Comparison of ENCODE assay signal across 10 mouse cellular contexts in genomic region chr7:25675405-25675804, GRCm38 (mm10). TPM values are rescaled to one million over a fixed set of nuclear protein-coding genes. Genes with fewer than 3 reads are reported as not detected.
A peak's percentile ranks its signal among the peaks of the same experiment; 100 is the strongest.
DNase-seq lines count a peak whose midpoint lies in the region; ATAC-seq and TF ChIP-seq lines count a peak whose summit lies in the region.
"Had no signal": no experiment of that assay in that cellular context is flagged by ENCODE, and none has a peak within 500 bp of the region (broad histone marks: within the 10 kb centered on the region; RNA-seq: fewer than 3 reads in every experiment).

No protein-coding gene starts in this region.

- DNase-seq in intestine, embryonic 14.5 days (ENCODE audit: low spot score) = no peak
- DNase-seq in midbrain, embryonic 11.5 days (ENCODE audit: low spot score, missing footprints) = peak; percentile 85
- no peak for DNase-seq in gastrocnemius, adult 18-20 months (ENCODE audit: low spot score)
- no peak for DNase-seq in left cerebral cortex, adult 2 months (ENCODE audit: extremely low spot score in 1 of 2, low spot score in 2 of 2)
- DNase-seq in left cerebral cortex, adult 18-20 months (ENCODE audit: low spot score in 2 of 2) = no peak
- DNase-seq: adrenal gland, postnatal 36 days had no signal

- no peak for TF ChIP-seq CTCF in left cerebral cortex, adult 2 months (IDR thresholded peaks at IDR 0.05)

- no peaks in the 10 kb centered on the region for H3K9me3 ChIP-seq in intestine, embryonic 14.5 days (ENCODE audit: control insufficient read depth, low read length)
- H3K9me3 ChIP-seq in intestine, embryonic 16.5 days (ENCODE audit: control insufficient read depth, low read length) = no peaks in the 10 kb centered on the region
- H3K9me3 ChIP-seq in embryonic facial prominence, embryonic 15.5 days (replicated peaks) = no peaks in the 10 kb centered on the region
- H3K9me3 ChIP-seq in hindbrain, embryonic 15.5 days = no peaks in the 10 kb centered on the region
- H3K9me3 ChIP-seq in midbrain, embryonic 11.5 days (ENCODE audit: control insufficient read depth, low read length) = no peaks in the 10 kb centered on the region

- peaks cover 12% of the 10 kb centered on the region; the same call in 1 of the 2 replicates for H3K4me1 ChIP-seq in intestine, embryonic 14.5 days (replicated peaks; ENCODE audit: control insufficient read depth, insufficient read depth, low read length)
- peaks cover 11% of the 10 kb centered on the region; the same call in 1 of the 2 replicates for H3K4me1 ChIP-seq in intestine, embryonic 16.5 days (ENCODE audit: control insufficient read depth, insufficient read depth, low read length)
- H3K4me1 ChIP-seq in embryonic facial prominence, embryonic 15.5 days = peaks cover 25% of the 10 kb centered on the region
- peaks cover 21% of the 10 kb centered on the region for H3K4me1 ChIP-seq in hindbrain, embryonic 15.5 days (replicated peaks)
- H3K4me1 ChIP-seq in midbrain, embryonic 11.5 days (ENCODE audit: control insufficient read depth, insufficient read depth, low read length) = 0 out of 2 replicates have a peak, but pooled peaks cover 2% of the 10 kb centered on the region

- intact Hi-C loops in left cerebral cortex, adult 2 months (cut with DNase I) = no loop called here

- peak overlapping the region; percentile 56 for H3K4me2 ChIP-seq in intestine, embryonic 14.5 days (ENCODE audit: low read length)
- H3K4me2 ChIP-seq in intestine, embryonic 16.5 days (ENCODE audit: low read depth, low read length) = no peak overlapping the region
- H3K4me2 ChIP-seq in embryonic facial prominence, embryonic 15.5 days (replicated peaks) = peak overlapping the region; percentile 66; the same call in 1 of the 2 replicates
- peak overlapping the region; percentile 76 for H3K4me2 ChIP-seq in hindbrain, embryonic 15.5 days
- H3K4me2 ChIP-seq in midbrain, embryonic 11.5 days = no peak overlapping the region

- no peaks in the 10 kb centered on the region for H3K36me3 ChIP-seq in intestine, embryonic 14.5 days (ENCODE audit: control insufficient read depth, insufficient read depth, low read length)
- H3K36me3 ChIP-seq in intestine, embryonic 16.5 days (ENCODE audit: control insufficient read depth, insufficient read depth, low read length) = no peaks in the 10 kb centered on the region
- H3K36me3 ChIP-seq in embryonic facial prominence, embryonic 15.5 days = no peaks in the 10 kb centered on the region
- no peaks in the 10 kb centered on the region; the same call in 1 of the 2 replicates for H3K36me3 ChIP-seq in hindbrain, embryonic 15.5 days
- H3K36me3 ChIP-seq in midbrain, embryonic 11.5 days (ENCODE audit: control insufficient read depth, insufficient read depth, low read length) = no peaks in the 10 kb centered on the region

- H3K27me3 ChIP-seq in intestine, embryonic 14.5 days (replicated peaks; ENCODE audit: control insufficient read depth, insufficient read depth, low read length) = peaks cover 29% of the 10 kb centered on the region
- peaks cover 24% of the 10 kb centered on the region for H3K27me3 ChIP-seq in intestine, embryonic 16.5 days (replicated peaks; ENCODE audit: control insufficient read depth, insufficient read depth, low read length)
- H3K27me3 ChIP-seq in embryonic facial prominence, embryonic 15.5 days = peaks cover 34% of the 10 kb centered on the region
- H3K27me3 ChIP-seq in hindbrain, embryonic 15.5 days = peaks cover 18% of the 10 kb centered on the region
- peaks cover 22% of the 10 kb centered on the region for H3K27me3 ChIP-seq in midbrain, embryonic 11.5 days (ENCODE audit: control insufficient read depth, insufficient read depth, low read length)

- WGBS in intestine, embryonic 14.5 days = 46% methylated on average over 6 of the region's 6 CpGs
- 39% methylated on average over 6 of the region's 6 CpGs for WGBS in intestine, embryonic 16.5 days
- 49% methylated on average over 6 of the region's 6 CpGs for WGBS in embryonic facial prominence, embryonic 15.5 days
- WGBS in hindbrain, embryonic 15.5 days = 45% methylated on average over 6 of the region's 6 CpGs
- WGBS in midbrain, embryonic 11.5 days = 41% methylated on average over 6 of the region's 6 CpGs

- ATAC-seq in intestine, embryonic 14.5 days (replicated peaks; ENCODE audit: low FRiP score, low TSS enrichment, low read depth) = 0 out of 2 replicates have a peak, but pooled peaks have one; percentile 9
- no peak for ATAC-seq in intestine, embryonic 16.5 days
- ATAC-seq in embryonic facial prominence, embryonic 15.5 days (ENCODE audit: insufficient number of reproducible peaks, low FRiP score, low TSS enrichment, low read depth) = no peak
- no peak for ATAC-seq in hindbrain, embryonic 15.5 days (ENCODE audit: low FRiP score, low read depth)
- ATAC-seq in midbrain, embryonic 11.5 days (ENCODE audit: low FRiP score) = no peak

- H3K9ac ChIP-seq in intestine, embryonic 14.5 days (ENCODE audit: low read length) = no peak overlapping the region
- no peak overlapping the region for H3K9ac ChIP-seq in intestine, embryonic 16.5 days (ENCODE audit: low read depth, low read length)
- H3K9ac ChIP-seq in embryonic facial prominence, embryonic 15.5 days = no peak overlapping the region
- H3K9ac ChIP-seq in hindbrain, embryonic 15.5 days = peak overlapping the region; percentile 61; the same call in 1 of the 2 replicates
- no peak overlapping the region for H3K9ac ChIP-seq in midbrain, embryonic 11.5 days (ENCODE audit: low read length)

- no peak overlapping the region for H3K27ac ChIP-seq in intestine, embryonic 14.5 days (ENCODE audit: low read depth)
- H3K27ac ChIP-seq in intestine, embryonic 16.5 days (ENCODE audit: low read length) = no peak overlapping the region
- no peak overlapping the region for H3K27ac ChIP-seq in embryonic facial prominence, embryonic 15.5 days (replicated peaks)
- no peak overlapping the region for H3K27ac ChIP-seq in hindbrain, embryonic 15.5 days (replicated peaks)
- no peak overlapping the region for H3K27ac ChIP-seq in midbrain, embryonic 11.5 days (ENCODE audit: low read depth, low read length)
- no peak overlapping the region for H3K27ac ChIP-seq in left cerebral cortex, adult 2 months

- 0 out of 2 replicates have a peak overlapping the region, but pooled peaks have one; percentile 27 for H3K4me3 ChIP-seq in intestine, embryonic 14.5 days (ENCODE audit: low read depth, low read length)
- no peak overlapping the region; the same call in 1 of the 2 replicates for H3K4me3 ChIP-seq in intestine, embryonic 16.5 days (ENCODE audit: low read length)
- H3K4me3 ChIP-seq in embryonic facial prominence, embryonic 15.5 days (replicated peaks) = peak overlapping the region; percentile 36
- H3K4me3 ChIP-seq in hindbrain, embryonic 15.5 days = peak overlapping the region; percentile 54
- no peak overlapping the region for H3K4me3 ChIP-seq in midbrain, embryonic 11.5 days (ENCODE audit: low read depth, low read length)
- H3K4me3 ChIP-seq in left cerebral cortex, adult 2 months = no peak overlapping the region

RNA-seq across cellular contexts. Expression of gene Tmem91, which starts 0.4 kb away (rescaled TPM):
- polyA plus RNA-seq in intestine, embryonic 14.5 days (2014; fragmentation: Nextera tagmentation; extraction: Ambion mirVana) = 2.2 and 2.6 TPM in 2 replicates
- 1.6 and 2.1 TPM in 2 replicates for polyA plus RNA-seq in intestine, embryonic 16.5 days (2015; fragmentation: Nextera tagmentation; extraction: Ambion mirVana)
- polyA plus RNA-seq in embryonic facial prominence, embryonic 15.5 days (2015; fragmentation: Nextera tagmentation; extraction: Ambion mirVana) = 3.2 and 3.4 TPM in 2 replicates
- 65.6 and 72.7 TPM in 2 replicates for polyA plus RNA-seq in hindbrain, embryonic 15.5 days (2015; fragmentation: Nextera tagmentation; extraction: Ambion mirVana)
- 0.99 and 1.6 TPM in 2 replicates for polyA plus RNA-seq in midbrain, embryonic 11.5 days (2014; fragmentation: Nextera tagmentation; extraction: Ambion mirVana)
- not detected for total RNA-seq in gastrocnemius, adult 18-20 months (2021)
- 10 to 100 TPM; 20.7 to 29.4 TPM for total RNA-seq in left cerebral cortex, adult 2 months (2021)
- total RNA-seq in left cerebral cortex, adult 18-20 months (2021) = 10 to 100 TPM; 23.6 to 26.5 TPM
- total RNA-seq: adrenal gland, postnatal 36 days; gastrocnemius, postnatal 4 days had no signal

RNA-seq across cellular contexts. Expression of gene B9d2, which starts 5.2 kb away (rescaled TPM):
- polyA plus RNA-seq in intestine, embryonic 14.5 days (2014; fragmentation: Nextera tagmentation; extraction: Ambion mirVana) = 27.2 and 32.0 TPM in 2 replicates
- polyA plus RNA-seq in intestine, embryonic 16.5 days (2015; fragmentation: Nextera tagmentation; extraction: Ambion mirVana) = 21.4 and 22.5 TPM in 2 replicates
- 29.0 and 31.3 TPM in 2 replicates for polyA plus RNA-seq in embryonic facial prominence, embryonic 15.5 days (2015; fragmentation: Nextera tagmentation; extraction: Ambion mirVana)
- 41.1 and 42.8 TPM in 2 replicates for polyA plus RNA-seq in hindbrain, embryonic 15.5 days (2015; fragmentation: Nextera tagmentation; extraction: Ambion mirVana)
- 30.7 and 31.1 TPM in 2 replicates for polyA plus RNA-seq in midbrain, embryonic 11.5 days (2014; fragmentation: Nextera tagmentation; extraction: Ambion mirVana)
- 1 to 10 TPM; 7.3 to 7.8 TPM for total RNA-seq in gastrocnemius, adult 18-20 months (2021)
- 10 to 100 TPM; 21.3 to 25.9 TPM for total RNA-seq in left cerebral cortex, adult 2 months (2021)
- 10 to 100 TPM; 22.9 to 24.3 TPM for total RNA-seq in left cerebral cortex, adult 18-20 months (2021)

RNA-seq across cellular contexts. Expression of gene Tgfb1, which starts 11.4 kb away (rescaled TPM):
- 2.4 and 3.2 TPM in 2 replicates for polyA plus RNA-seq in intestine, embryonic 14.5 days (2014; fragmentation: Nextera tagmentation; extraction: Ambion mirVana)
- 1.4 and 1.8 TPM in 2 replicates for polyA plus RNA-seq in intestine, embryonic 16.5 days (2015; fragmentation: Nextera tagmentation; extraction: Ambion mirVana)
- polyA plus RNA-seq in embryonic facial prominence, embryonic 15.5 days (2015; fragmentation: Nextera tagmentation; extraction: Ambion mirVana) = 4.3 and 4.8 TPM in 2 replicates
- 0.84 and 0.87 TPM in 2 replicates for polyA plus RNA-seq in hindbrain, embryonic 15.5 days (2015; fragmentation: Nextera tagmentation; extraction: Ambion mirVana)
- polyA plus RNA-seq in midbrain, embryonic 11.5 days (2014; fragmentation: Nextera tagmentation; extraction: Ambion mirVana) = 0.78 and 1.4 TPM in 2 replicates
- total RNA-seq in gastrocnemius, adult 18-20 months (2021) = 1 to 10 TPM; 3.9 to 7.8 TPM
- 10 to 100 TPM in 1 of 2 experiments, 1 to 10 TPM in 1; 7.3 to 10.7 TPM for total RNA-seq in left cerebral cortex, adult 2 months (2021)
- total RNA-seq in left cerebral cortex, adult 18-20 months (2021) = 1 to 10 TPM; 7.9 to 9.2 TPM

RNA-seq across cellular contexts. Expression of gene Exosc5, which starts 16.4 kb away (rescaled TPM):
- polyA plus RNA-seq in intestine, embryonic 14.5 days (2014; fragmentation: Nextera tagmentation; extraction: Ambion mirVana) = 93.8 and 98.4 TPM in 2 replicates
- 82.6 and 87.2 TPM in 2 replicates for polyA plus RNA-seq in intestine, embryonic 16.5 days (2015; fragmentation: Nextera tagmentation; extraction: Ambion mirVana)
- polyA plus RNA-seq in embryonic facial prominence, embryonic 15.5 days (2015; fragmentation: Nextera tagmentation; extraction: Ambion mirVana) = 70.1 and 71.3 TPM in 2 replicates
- polyA plus RNA-seq in hindbrain, embryonic 15.5 days (2015; fragmentation: Nextera tagmentation; extraction: Ambion mirVana) = 39.3 and 41.8 TPM in 2 replicates
- 40.2 and 46.4 TPM in 2 replicates for polyA plus RNA-seq in midbrain, embryonic 11.5 days (2014; fragmentation: Nextera tagmentation; extraction: Ambion mirVana)
- total RNA-seq in gastrocnemius, adult 18-20 months (2021) = 10 to 100 TPM; 19.9 to 21.3 TPM
- 10 to 100 TPM; 23.3 to 24.0 TPM for total RNA-seq in left cerebral cortex, adult 2 months (2021)
- total RNA-seq in left cerebral cortex, adult 18-20 months (2021) = 10 to 100 TPM; 23.5 to 24.4 TPM

RNA-seq across cellular contexts. Expression of gene Bckdha, which starts 16.6 kb away (rescaled TPM):
- 44.1 and 48.7 TPM in 2 replicates for polyA plus RNA-seq in intestine, embryonic 14.5 days (2014; fragmentation: Nextera tagmentation; extraction: Ambion mirVana)
- 49.3 and 50.9 TPM in 2 replicates for polyA plus RNA-seq in intestine, embryonic 16.5 days (2015; fragmentation: Nextera tagmentation; extraction: Ambion mirVana)
- 55.3 and 64.7 TPM in 2 replicates for polyA plus RNA-seq in embryonic facial prominence, embryonic 15.5 days (2015; fragmentation: Nextera tagmentation; extraction: Ambion mirVana)
- polyA plus RNA-seq in hindbrain, embryonic 15.5 days (2015; fragmentation: Nextera tagmentation; extraction: Ambion mirVana) = 43.6 and 44.9 TPM in 2 replicates
- polyA plus RNA-seq in midbrain, embryonic 11.5 days (2014; fragmentation: Nextera tagmentation; extraction: Ambion mirVana) = 30.0 and 35.4 TPM in 2 replicates
- total RNA-seq in gastrocnemius, adult 18-20 months (2021) = 100 to 1,000 TPM; 134 to 137 TPM
- 10 to 100 TPM; 32.9 to 33.9 TPM for total RNA-seq in left cerebral cortex, adult 2 months (2021)
- total RNA-seq in left cerebral cortex, adult 18-20 months (2021) = 10 to 100 TPM; 35.7 to 40.7 TPM

Comparison
In these comparisons a context has a peak if more than half of its experiments do, and no peak if none do; other contexts are left out.
1. H3K4me2 ChIP-seq: peak in intestine, embryonic 14.5 days (single experiment), embryonic facial prominence, embryonic 15.5 days (single experiment) and hindbrain, embryonic 15.5 days (single experiment); none in intestine, embryonic 16.5 days (single experiment) and midbrain, embryonic 11.5 days (single experiment).
2. H3K4me3 ChIP-seq: peak in intestine, embryonic 14.5 days (single experiment), embryonic facial prominence, embryonic 15.5 days (single experiment) and hindbrain, embryonic 15.5 days (single experiment); none in intestine, embryonic 16.5 days (single experiment), midbrain, embryonic 11.5 days (single experiment) and left cerebral cortex, adult 2 months (single experiment).
3. RNA of gene Tmem91, which starts 0.4 kb away (polyA plus RNA-seq): 65.6 to 72.7 TPM in hindbrain, embryonic 15.5 days; 3.2 to 3.4 TPM in embryonic facial prominence, embryonic 15.5 days, 2.2 to 2.6 TPM in intestine, embryonic 14.5 days, 1.6 to 2.1 TPM in intestine, embryonic 16.5 days and 0.99 to 1.6 TPM in midbrain, embryonic 11.5 days; every median in the first group is over 10 times any median in the second.